Mouse (Mus musculus): ENCODE measurements around the gene Prss1. TPM values are rescaled to one million over a fixed set of nuclear protein-coding genes. Genes with fewer than 3 reads are reported as not detected.

The Prss1 gene
- total RNA-seq (2023; ENCODE audit: inconsistent age) = not detected in 4 replicates

DNA sequence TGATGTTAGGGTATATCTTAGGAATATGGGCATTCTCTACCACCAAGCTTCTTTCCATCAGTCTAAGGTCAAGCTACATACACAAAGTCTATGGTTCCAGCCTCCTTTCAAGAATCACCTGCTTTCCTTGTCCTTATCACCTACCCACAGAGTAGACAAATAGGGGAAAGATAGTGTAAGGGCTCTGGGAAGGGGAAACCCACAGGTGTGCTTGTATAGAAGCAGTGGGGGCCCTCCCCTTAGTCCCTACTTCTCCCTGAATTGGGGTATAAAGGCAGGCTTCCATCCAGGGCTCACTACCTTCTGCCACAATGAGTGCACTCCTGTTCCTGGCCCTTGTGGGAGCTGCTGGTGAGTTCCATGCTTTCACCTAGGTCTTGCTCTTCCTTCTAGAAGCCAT is at the start of gene Prss1:
TSS of gene Prss1 (plus strand) at position 301 of the 400 bp plus-strand sequence.

GRCm38 (mm10) chr6:41446045-41446444 is 12.7 kb upstream of the Prss1 start, which contains the start of gene Gm10334:
Gene Gm10334 (minus strand): TSS chr6:41446145.

Other genes starting within 250 kb of the Prss1 start
- 1.7 TPM in 1 of 4 replicates, not detected in the others for gene Try4, start 156.7 kb upstream of the Prss1 start, total RNA-seq (2023; ENCODE audit: inconsistent age)
- gene Try5, start 142.1 kb upstream of the Prss1 start, total RNA-seq (2023; ENCODE audit: inconsistent age) = 1.6 TPM in 1 of 4 replicates, not detected in the others
- gene Try10, start 104.8 kb upstream of the Prss1 start, total RNA-seq (2023; ENCODE audit: inconsistent age) = not detected in 4 replicates
- not detected in 4 replicates for gene Prss3, start 81.3 kb upstream of the Prss1 start, total RNA-seq (2023; ENCODE audit: inconsistent age)
- not detected in 4 replicates for gene Gm5771, start 66.6 kb upstream of the Prss1 start, total RNA-seq (2023; ENCODE audit: inconsistent age)
- gene Gm10334, start 12.8 kb upstream of the Prss1 start, total RNA-seq (2023; ENCODE audit: inconsistent age) = not detected in 4 replicates
- 0.87 to 2.5 TPM in 2 of 4 replicates, not detected in the others for gene Prss2, start 62.9 kb downstream of the Prss1 start, total RNA-seq (2023; ENCODE audit: inconsistent age)
- 0.57 to 1.2 TPM (median 0.78 TPM) in 4 replicates for gene Ephb6, start 146.6 kb downstream of the Prss1 start, total RNA-seq (2023; ENCODE audit: inconsistent age)
- gene Trpv6, start 177.5 kb downstream of the Prss1 start, total RNA-seq (2023; ENCODE audit: inconsistent age) = not detected in 4 replicates
- not detected in 4 replicates for gene Trpv5, start 221.8 kb downstream of the Prss1 start, total RNA-seq (2023; ENCODE audit: inconsistent age)
- not detected in 4 replicates for gene Llcfc1, start 225.5 kb downstream of the Prss1 start, total RNA-seq (2023; ENCODE audit: inconsistent age)
- gene Kel, start 245.4 kb downstream of the Prss1 start, total RNA-seq (2023; ENCODE audit: inconsistent age) = 1.1 TPM in 1 of 4 replicates, not detected in the others